Mouse (Mus musculus): ENCODE results near the gene Prdx1. TPM values are rescaled to one million over a fixed set of nuclear protein-coding genes. Genes with fewer than 3 reads are reported as not detected.
A peak's percentile ranks its signal among the peaks of the same experiment; 100 is the strongest.
"Not testable (repeated sequence)": the region's sequence is repeated elsewhere in the genome, so short reads cannot be mapped to it uniquely, and the experiment has no call there.

Gene Prdx1
- total RNA-seq, 4 experiments from 2014 or later, result 171 to 219 (median 193) TPM

- DNase-seq (ENCODE audit: low spot score in 2 of 2), result no peak
These were observed 7.5 kb upstream of the Prdx1 start for GRCm38 (mm10) chr4:116677808-116678207.

- DNase-seq (ENCODE audit: low spot score in 2 of 2), result no peak
These were observed 6.2 kb upstream of the Prdx1 start for GRCm38 (mm10) chr4:116679141-116679540.

GRCm38 (mm10) chr4:116680521-116680920 lies 4.8 kb upstream of the Prdx1 start:
- DNase-seq (ENCODE audit: low spot score in 2 of 2), result not testable (repeated sequence)

- no peak for DNase-seq (ENCODE audit: low spot score in 2 of 2)
These were observed 1.4 kb upstream of the Prdx1 start for GRCm38 (mm10) chr4:116683957-116684356.

GRCm38 (mm10) chr4:116684665-116685064 lies 679 bp upstream of the Prdx1 start:
- DNase-seq (ENCODE audit: low spot score in 2 of 2), result no peak

GRCm38 (mm10) chr4:116687041-116687440 lies 1.7 kb downstream of the Prdx1 start:
- DNase-seq (ENCODE audit: low spot score in 2 of 2), result no peak

GRCm38 (mm10) chr4:116689309-116689876 lies 4.0 kb downstream of the Prdx1 start:
- DNase-seq (ENCODE audit: low spot score in 2 of 2), result no peak

- DNase-seq (ENCODE audit: low spot score in 2 of 2), result no peak
These were observed 6.8 kb downstream of the Prdx1 start for GRCm38 (mm10) chr4:116692146-116692545.

GRCm38 (mm10) chr4:116693785-116694184 lies 8.4 kb downstream of the Prdx1 start:
- no peak for DNase-seq (ENCODE audit: low spot score in 2 of 2)

GRCm38 (mm10) chr4:116698693-116699342 lies 13.5 kb downstream of the Prdx1 start:
- DNase-seq (ENCODE audit: low spot score in 2 of 2), result no peak

GRCm38 (mm10) chr4:116700964-116701363 lies 15.6 kb downstream of the Prdx1 start:
- no peak for DNase-seq (ENCODE audit: low spot score in 2 of 2)

GRCm38 (mm10) chr4:116703804-116704203 lies 18.5 kb downstream of the Prdx1 start:
- peak in 1 of 2 experiments; percentile 50 for DNase-seq (ENCODE audit: low spot score in 2 of 2)

GRCm38 (mm10) chr4:116707666-116708065 lies 22.3 kb downstream of the Prdx1 start:
- DNase-seq (ENCODE audit: low spot score in 2 of 2), result peak in 1 of 2 experiments; percentile 14

- peak; percentile 86 to 98 for DNase-seq (ENCODE audit: low spot score in 2 of 2)
These were observed 22.9 kb downstream of the Prdx1 start, which contains the start of the genes Mmachc and Ccdc163 for GRCm38 (mm10) chr4:116708201-116708764. Gene Mmachc, minus strand, starts transcription at chr4:116708406. Gene Ccdc163, plus strand, starts transcription at chr4:116708509.

- DNase-seq (ENCODE audit: low spot score in 2 of 2), result no peak
These were observed 23.5 kb downstream of the Prdx1 start for GRCm38 (mm10) chr4:116708791-116709390.

- DNase-seq (ENCODE audit: low spot score in 2 of 2), result no peak
These were observed 24.8 kb downstream of the Prdx1 start for GRCm38 (mm10) chr4:116710154-116710553.

GRCm38 (mm10) chr4:116712536-116712935 lies 27.2 kb downstream of the Prdx1 start:
- DNase-seq (ENCODE audit: low spot score in 2 of 2), result no peak

- DNase-seq (ENCODE audit: low spot score in 2 of 2), result peak; percentile 23 to 52
These were observed 34.1 kb downstream of the Prdx1 start for GRCm38 (mm10) chr4:116719396-116719795.

- peak; percentile 68 to 96 for DNase-seq (ENCODE audit: low spot score in 2 of 2)
These were observed 35.2 kb downstream of the Prdx1 start, which contains the start of gene Tesk2 for GRCm38 (mm10) chr4:116720343-116721097. Gene Tesk2, plus strand, starts transcription at chr4:116720948.

GRCm38 (mm10) chr4:116721098-116721628 lies 35.8 kb downstream of the Prdx1 start:
- DNase-seq (ENCODE audit: low spot score in 2 of 2), result no peak

GRCm38 (mm10) chr4:116722230-116722629 lies 36.9 kb downstream of the Prdx1 start:
- no peak for DNase-seq (ENCODE audit: low spot score in 2 of 2)
